Mouse (Mus musculus): ENCODE results near the gene Rho. TPM values are rescaled to one million over a fixed set of nuclear protein-coding genes. Genes with fewer than 3 reads are reported as not detected.

Rho gene
- polyA plus RNA-seq (2012): 0.26 TPM in 1 of 2 replicates, not detected in the other

DNA sequence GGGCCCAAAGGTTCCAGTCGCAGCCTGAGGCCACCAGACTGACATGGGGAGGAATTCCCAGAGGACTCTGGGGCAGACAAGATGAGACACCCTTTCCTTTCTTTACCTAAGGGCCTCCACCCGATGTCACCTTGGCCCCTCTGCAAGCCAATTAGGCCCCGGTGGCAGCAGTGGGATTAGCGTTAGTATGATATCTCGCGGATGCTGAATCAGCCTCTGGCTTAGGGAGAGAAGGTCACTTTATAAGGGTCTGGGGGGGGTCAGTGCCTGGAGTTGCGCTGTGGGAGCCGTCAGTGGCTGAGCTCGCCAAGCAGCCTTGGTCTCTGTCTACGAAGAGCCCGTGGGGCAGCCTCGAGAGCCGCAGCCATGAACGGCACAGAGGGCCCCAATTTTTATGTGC, at the start of gene Rho:
Gene Rho (plus strand): TSS at position 110 of the 400 bp plus-strand sequence.

GRCm38 (mm10) chr6:115944638-115945037, 13.1 kb downstream of the Rho start, which contains the start of gene H1foo:
Gene H1foo, plus strand, starts transcription at chr6:115944938.

Other genes starting within 250 kb of the Rho start
- 28.5 and 33.2 TPM in 2 replicates for gene Tmem40, start 169.3 kb upstream of the Rho start, polyA plus RNA-seq (2012)
- gene Cand2, start 157.2 kb upstream of the Rho start, polyA plus RNA-seq (2012): 4.6 and 5.8 TPM in 2 replicates
- 440 and 460 TPM in 2 replicates for gene Rpl32, start 123.0 kb upstream of the Rho start, polyA plus RNA-seq (2012)
- gene Efcab12, start 93.3 kb upstream of the Rho start, polyA plus RNA-seq (2012): 0.04 TPM in 1 of 2 replicates, not detected in the other
- gene Mbd4, start 78.4 kb upstream of the Rho start, polyA plus RNA-seq (2012): 1.3 and 1.6 TPM in 2 replicates
- gene Ift122, start 78.3 kb upstream of the Rho start, polyA plus RNA-seq (2012): 1.4 and 2.3 TPM in 2 replicates
- not detected in 2 replicates for gene H1foo, start 13.2 kb downstream of the Rho start, polyA plus RNA-seq (2012)
- 30.4 and 43.2 TPM in 2 replicates for gene Plxnd1, start 63.3 kb downstream of the Rho start, polyA plus RNA-seq (2012)

Measured in megakaryocyte-erythroid progenitor cell, adult 5 weeks (primary cell).